Comparison of ENCODE assay signal across 9 mouse cellular contexts in the genomic region with DNA sequence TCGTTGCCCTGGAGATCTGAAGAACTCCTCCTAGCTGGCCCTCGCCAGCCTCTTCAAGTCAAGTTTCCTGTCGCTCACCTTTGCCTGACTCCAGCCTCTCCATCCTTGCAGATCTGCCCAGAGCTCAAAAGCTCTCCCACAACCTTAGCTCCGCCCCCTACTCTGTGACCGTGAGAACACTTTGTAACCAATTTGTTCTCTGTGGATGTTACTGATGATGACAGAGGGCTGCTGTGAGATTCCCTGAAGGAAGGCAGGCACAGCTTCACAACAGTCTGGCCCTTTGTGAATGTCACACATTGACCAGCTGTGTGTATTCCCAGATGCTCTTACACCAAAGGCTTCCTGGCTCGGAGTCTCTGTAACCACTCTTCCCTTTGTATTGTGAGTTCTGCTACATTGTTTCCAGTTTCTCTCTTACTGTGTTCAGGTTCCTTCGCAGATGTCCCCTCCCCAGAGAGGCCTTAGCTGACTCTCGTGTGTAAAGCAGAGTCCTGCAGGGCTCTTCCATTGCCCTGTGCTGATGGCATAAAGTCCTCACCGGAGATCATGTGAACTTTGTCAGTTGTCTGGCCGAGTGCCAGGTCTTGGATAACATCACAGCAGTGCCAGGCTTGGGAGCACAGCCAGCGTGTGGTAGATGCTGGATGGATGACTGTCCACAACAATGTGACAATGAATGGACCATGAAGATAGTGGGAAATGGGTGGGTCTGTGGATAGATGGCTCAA. TPM values are rescaled to one million over a fixed set of nuclear protein-coding genes. Genes with fewer than 3 reads are reported as not detected.
A peak's percentile ranks its signal among the peaks of the same experiment; 100 is the strongest.
DNase-seq lines count a peak whose midpoint lies in the region; ATAC-seq lines count a peak whose summit lies in the region.
"Had no signal": no experiment of that assay in that cellular context is flagged by ENCODE, and none has a peak within 500 bp of the region (broad histone marks: within the 10 kb centered on the region; RNA-seq: fewer than 3 reads in every experiment).

No protein-coding gene starts in this region.

- peak; percentile 57 for DNase-seq in right cerebral cortex, postnatal 14 days
- no peak for DNase-seq in right cerebral cortex, adult 18-20 months
- DNase-seq in heart, postnatal 10 days: peak; percentile 60 to 67
- peak; percentile 82 to 87 for DNase-seq in kidney, postnatal 25 days
- peak; percentile 78 for DNase-seq in testis, postnatal 10 days (ENCODE audit: low spot score)
- DNase-seq in thymus, postnatal 14 days: no peak

- no peak for ATAC-seq in granulocyte monocyte progenitor cell, adult 5-6 weeks (replicated peaks; ENCODE audit: poor library complexity, severe bottlenecking)
- ATAC-seq in CD4-positive, CD25-positive, alpha-beta regulatory T cell, adult 4 months: no peak

- intact Hi-C loops in heart, postnatal 10 days (cut with DNase I): no loop called here

RNA-seq across cellular contexts. Expression of gene Slc2a10, which starts 9.4 kb away (rescaled TPM):
- 1 to 10 TPM; 5.5 to 5.7 TPM for total RNA-seq in heart, postnatal 10 days (2021)
- 0.21 and 1.3 TPM in 2 replicates for total RNA-seq in granulocyte monocyte progenitor cell, adult 5-6 weeks (2014; fragmentation: Nextera tagmentation)
- total RNA-seq in granulocyte monocyte progenitor cell, adult 5-6 weeks (2017): not detected in 2 replicates
- polyA plus RNA-seq in CD4-positive, CD25-positive, alpha-beta regulatory T cell, adult 4 months (2017; shearing (Covaris generic)): not detected
- total RNA-seq: neutrophil, adult 5-6 weeks had no signal

RNA-seq across cellular contexts. Expression of gene Trp53rka, which starts 19.9 kb away (rescaled TPM):
- total RNA-seq in heart, postnatal 10 days (2021): 10 to 100 TPM in 1 of 2 experiments, 1 to 10 TPM in 1; 9.7 to 10.5 TPM
- total RNA-seq in granulocyte monocyte progenitor cell, adult 5-6 weeks (2014; fragmentation: Nextera tagmentation): 4.6 and 7.0 TPM in 2 replicates
- total RNA-seq in granulocyte monocyte progenitor cell, adult 5-6 weeks (2017): 8.4 and 15.7 TPM in 2 replicates
- 1 to 10 TPM; 4.1 to 4.7 TPM for polyA plus RNA-seq in CD4-positive, CD25-positive, alpha-beta regulatory T cell, adult 4 months (2017; shearing (Covaris generic))

RNA-seq across cellular contexts. Expression of gene Slc13a3, which starts 40.0 kb away (rescaled TPM):
- 1 to 10 TPM in 1 of 2 experiments, under 1 TPM in 1; 0.10 to 1.1 TPM for total RNA-seq in heart, postnatal 10 days (2021)
- total RNA-seq in granulocyte monocyte progenitor cell, adult 5-6 weeks (2014; fragmentation: Nextera tagmentation): not detected in 2 replicates
- total RNA-seq in granulocyte monocyte progenitor cell, adult 5-6 weeks (2017): 0.04 and 0.67 TPM in 2 replicates
- under 1 TPM in 1 of 2 experiments, not detected in 1; 0.32 TPM for polyA plus RNA-seq in CD4-positive, CD25-positive, alpha-beta regulatory T cell, adult 4 months (2017; shearing (Covaris generic))
- total RNA-seq: neutrophil, adult 5-6 weeks had no signal

Comparison
In these comparisons a context has a peak if more than half of its experiments do, and no peak if none do; other contexts are left out.
1. DNase-seq: peak in right cerebral cortex, postnatal 14 days (single experiment), heart, postnatal 10 days (2 of 2), kidney, postnatal 25 days (2 of 2) and testis, postnatal 10 days (single experiment); none in right cerebral cortex, adult 18-20 months (single experiment) and thymus, postnatal 14 days (single experiment).